Mouse (Mus musculus): ENCODE measurements around the gene Wfs1.

DNA sequence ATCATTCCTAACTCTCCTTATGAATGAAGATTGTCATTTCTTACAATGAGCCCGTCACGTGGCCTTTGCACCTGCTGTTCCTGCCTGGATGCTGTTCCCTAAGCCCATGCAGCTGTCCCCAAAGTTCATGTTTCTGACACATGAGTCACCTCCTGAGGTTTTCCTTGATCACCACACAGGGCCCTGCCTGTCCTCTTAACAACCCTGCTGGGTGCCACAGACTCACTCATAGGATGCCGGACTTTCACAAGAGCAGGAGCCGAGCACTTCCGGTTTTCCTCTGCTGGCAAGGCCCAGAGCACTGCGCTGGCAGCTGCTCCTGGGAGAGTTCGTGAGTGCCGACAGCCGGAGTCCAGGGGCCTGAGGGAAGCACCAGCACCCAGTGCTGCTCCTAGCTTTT is 12.0 kb upstream of the Wfs1 start:
- TF ChIP-seq CTCF (IDR thresholded peaks at IDR 0.05; ENCODE audit: low read depth, low read length) (no peak), POLR2A (IDR thresholded peaks at IDR 0.05; ENCODE audit: extremely low read depth, insufficient read depth, low read length) (no peak)
